Mouse (Mus musculus) forebrain, embryonic 15.5 days (tissue): ENCODE measurements at regions not wholly inside any gene's neighbourhood (a gene's known extent, or its start where the extent isn't known, plus 50 kb on each side); places are given as distances from the start of the nearest gene placed in this dataset.

Experiments
- ATAC-seq: fragments of 200-750 bp; cut with Nextera tagmentation; replicated peaks from 2 replicates; pipeline ENCODE4 v1.8.0; 2017; ENCODE audit warnings: mild to moderate bottlenecking, moderate TSS enrichment, moderate library complexity
- H3K27ac ChIP-seq: fragments of 300-500 bp; sonication (generic); replicated peaks from 2 replicates; pipeline ENCODE4 v1.5.1; 2015; ENCODE audit warnings: mild to moderate bottlenecking, inconsistent platforms
- H3K27me3 ChIP-seq: fragments of 300-500 bp; sonication (generic); 2 replicates; pipeline ENCODE4 v1.6.1; 2015; ENCODE audit warnings: inconsistent platforms
- H3K36me3 ChIP-seq: fragments of 300-500 bp; sonication (generic); 2 replicates; pipeline ENCODE4 v1.6.1; 2015; ENCODE audit warnings: mild to moderate bottlenecking, inconsistent platforms
- H3K4me1 ChIP-seq: fragments of 300-500 bp; sonication (generic); 2 replicates; pipeline ENCODE4 v1.6.1; 2015; ENCODE audit warnings: inconsistent platforms
- H3K4me2 ChIP-seq: fragments of 300-500 bp; sonication (generic); replicated peaks from 2 replicates; pipeline ENCODE4 v1.6.1; 2015; ENCODE audit warnings: mild to moderate bottlenecking, inconsistent platforms
- H3K4me3 ChIP-seq: fragments of 300-500 bp; sonication (generic); 2 replicates; pipeline ENCODE4 v1.5.1; 2015; ENCODE audit warnings: mild to moderate bottlenecking, inconsistent platforms
- H3K9ac ChIP-seq: fragments of 300-500 bp; sonication (generic); replicated peaks from 2 replicates; pipeline ENCODE4 v1.6.1; 2015; ENCODE audit warnings: mild to moderate bottlenecking, inconsistent platforms
- H3K9me3 ChIP-seq: fragments of 300-500 bp; sonication (generic); 2 replicates; pipeline ENCODE4 v1.6.1; 2016; ENCODE audit warnings: inconsistent platforms
- WGBS: fragments of 180-500 bp; shearing (Covaris S2); methylation state at CpG from one replicate; pipeline ENCODE4 v1.1.7; 2015; ENCODE audit warnings: mixed read lengths; 5-methylcytosine and 5-hydroxymethylcytosine counted together

GRCm38 (mm10) chr16:29730010-29730409 lies 150.9 kb downstream of the Opa1 start:
- ATAC-seq: no peak
- Histone ChIP-seq H3K27ac (no peak overlapping the region), H3K9me3 (no peaks in the 10 kb centered on the region), H3K9ac (no peak overlapping the region), H3K4me1 (peaks cover 32% of the 10 kb centered on the region), H3K27me3 (peaks cover 43% of the 10 kb centered on the region), H3K36me3 (no peaks in the 10 kb centered on the region), H3K4me2 (no peak overlapping the region), H3K4me3 (no peak overlapping the region)
- 36% methylated on average over 5 of the region's 5 CpGs for WGBS

GRCm38 (mm10) chr16:29732889-29733288 lies 153.8 kb downstream of the Opa1 start:
- H3K9me3 ChIP-seq: no peaks in the 10 kb centered on the region
- WGBS: 73% methylated on average over 1 of the region's 1 CpGs
- H3K27me3 ChIP-seq: peaks cover 18% of the 10 kb centered on the region
- H3K4me2 ChIP-seq: no peak overlapping the region
- H3K9ac ChIP-seq: no peak overlapping the region
- H3K27ac ChIP-seq: no peak overlapping the region
- H3K4me1 ChIP-seq: peaks cover 28% of the 10 kb centered on the region
- no peak overlapping the region for H3K4me3 ChIP-seq
- no peak for ATAC-seq
- H3K36me3 ChIP-seq: no peaks in the 10 kb centered on the region

- Histone ChIP-seq H3K27me3 (peaks cover 10% of the 10 kb centered on the region), H3K9ac (no peak overlapping the region), H3K4me1 (peaks cover 26% of the 10 kb centered on the region), H3K9me3 (no peaks in the 10 kb centered on the region), H3K27ac (no peak overlapping the region), H3K4me3 (no peak overlapping the region), H3K36me3 (no peaks in the 10 kb centered on the region), H3K4me2 (no peak overlapping the region)
- no peak for ATAC-seq
- WGBS: 84% methylated on average over 10 of the region's 10 CpGs
These were observed 154.7 kb downstream of the Opa1 start for GRCm38 (mm10) chr16:29733847-29734246.

- H3K4me2 ChIP-seq: peak overlapping the region; percentile 31
- peak; percentile 74 for ATAC-seq
- no peaks in the 10 kb centered on the region for H3K36me3 ChIP-seq
- no peak overlapping the region for H3K4me3 ChIP-seq
- H3K4me1 ChIP-seq: peaks cover 21% of the 10 kb centered on the region
- H3K27me3 ChIP-seq: peaks cover 10% of the 10 kb centered on the region
- no peak overlapping the region for H3K9ac ChIP-seq
- H3K9me3 ChIP-seq: no peaks in the 10 kb centered on the region
- 0 out of 2 replicates have a peak overlapping the region, but pooled peaks have one; percentile 54 for H3K27ac ChIP-seq
- WGBS: 5% methylated on average over 1 of the region's 1 CpGs
These were observed 155.2 kb downstream of the Opa1 start for GRCm38 (mm10) chr16:29734324-29734723.

GRCm38 (mm10) chr16:29734738-29735250 lies 155.7 kb downstream of the Opa1 start:
- peak; percentile 75 for ATAC-seq
- Histone ChIP-seq H3K9me3 (no peaks in the 10 kb centered on the region), H3K27ac (peak overlapping the region; percentile 54; the same call in 1 of the 2 replicates), H3K4me2 (peak overlapping the region; percentile 31), H3K27me3 (peaks cover 10% of the 10 kb centered on the region), H3K4me3 (no peak overlapping the region), H3K4me1 (peaks cover 20% of the 10 kb centered on the region), H3K36me3 (no peaks in the 10 kb centered on the region), H3K9ac (no peak overlapping the region)
- 5% methylated on average over 12 of the region's 12 CpGs for WGBS

GRCm38 (mm10) chr16:29735371-29736008 lies 156.4 kb downstream of the Opa1 start:
- H3K27ac ChIP-seq: 0 out of 2 replicates have a peak overlapping the region, but pooled peaks have one; percentile 54
- H3K27me3 ChIP-seq: peaks cover 9% of the 10 kb centered on the region
- H3K4me1 ChIP-seq: peaks cover 20% of the 10 kb centered on the region
- 26% methylated on average over 12 of the region's 12 CpGs for WGBS
- no peak overlapping the region for H3K9ac ChIP-seq
- ATAC-seq: no peak
- no peaks in the 10 kb centered on the region for H3K36me3 ChIP-seq
- H3K9me3 ChIP-seq: no peaks in the 10 kb centered on the region
- no peak overlapping the region for H3K4me3 ChIP-seq
- H3K4me2 ChIP-seq: no peak overlapping the region

GRCm38 (mm10) chr16:29736211-29736610 lies 157.1 kb downstream of the Opa1 start:
- no peak for ATAC-seq
- no peak overlapping the region for H3K9ac ChIP-seq
- no peak overlapping the region for H3K27ac ChIP-seq
- no peaks in the 10 kb centered on the region for H3K36me3 ChIP-seq
- no peak overlapping the region for H3K4me3 ChIP-seq
- peaks cover 5% of the 10 kb centered on the region; the same call in 1 of the 2 replicates for H3K27me3 ChIP-seq
- H3K9me3 ChIP-seq: no peaks in the 10 kb centered on the region
- peaks cover 20% of the 10 kb centered on the region for H3K4me1 ChIP-seq
- WGBS: 81% methylated on average over 9 of the region's 9 CpGs
- H3K4me2 ChIP-seq: no peak overlapping the region

GRCm38 (mm10) chr16:29738075-29738474 lies 158.9 kb downstream of the Opa1 start:
- Histone ChIP-seq H3K4me2 (no peak overlapping the region), H3K4me3 (no peak overlapping the region), H3K9me3 (no peaks in the 10 kb centered on the region), H3K27ac (no peak overlapping the region), H3K9ac (no peak overlapping the region), H3K4me1 (peaks cover 20% of the 10 kb centered on the region), H3K36me3 (no peaks in the 10 kb centered on the region), H3K27me3 (peaks cover 5% of the 10 kb centered on the region; the same call in 1 of the 2 replicates)
- ATAC-seq: no peak
- WGBS: 96% methylated on average over 9 of the region's 9 CpGs

GRCm38 (mm10) chr16:29742497-29743230 lies 163.5 kb downstream of the Opa1 start:
- Histone ChIP-seq H3K4me2 (no peak overlapping the region), H3K36me3 (no peaks in the 10 kb centered on the region), H3K4me1 (no peaks in the 10 kb centered on the region), H3K27ac (no peak overlapping the region), H3K9ac (no peak overlapping the region), H3K4me3 (no peak overlapping the region), H3K27me3 (no peaks in the 10 kb centered on the region), H3K9me3 (no peaks in the 10 kb centered on the region)
- ATAC-seq: no peak
- WGBS: 77% methylated on average over 14 of the region's 14 CpGs

- ATAC-seq: no peak
- Histone ChIP-seq H3K27me3 (no peaks in the 10 kb centered on the region), H3K4me1 (no peaks in the 10 kb centered on the region), H3K4me2 (no peak overlapping the region), H3K4me3 (no peak overlapping the region), H3K9me3 (no peaks in the 10 kb centered on the region), H3K9ac (no peak overlapping the region), H3K27ac (no peak overlapping the region), H3K36me3 (no peaks in the 10 kb centered on the region)
- WGBS: 84% methylated on average over 5 of the region's 5 CpGs
These were observed 166.4 kb downstream of the Opa1 start for GRCm38 (mm10) chr16:29745486-29745885.

- H3K27me3 ChIP-seq: no peaks in the 10 kb centered on the region
- WGBS: 91% methylated on average over 4 of the region's 4 CpGs
- no peak overlapping the region for H3K4me3 ChIP-seq
- no peak overlapping the region for H3K9ac ChIP-seq
- H3K4me1 ChIP-seq: no peaks in the 10 kb centered on the region
- no peak overlapping the region for H3K27ac ChIP-seq
- no peak overlapping the region for H3K4me2 ChIP-seq
- ATAC-seq: no peak
- no peaks in the 10 kb centered on the region for H3K36me3 ChIP-seq
- H3K9me3 ChIP-seq: no peaks in the 10 kb centered on the region
These were observed 167.1 kb downstream of the Opa1 start for GRCm38 (mm10) chr16:29746245-29746644.

- no peak for ATAC-seq
- no peak overlapping the region for H3K9ac ChIP-seq
- no peaks in the 10 kb centered on the region for H3K4me1 ChIP-seq
- no peak overlapping the region for H3K4me2 ChIP-seq
- no peaks in the 10 kb centered on the region for H3K27me3 ChIP-seq
- no peak overlapping the region for H3K27ac ChIP-seq
- no peak overlapping the region for H3K4me3 ChIP-seq
- no peaks in the 10 kb centered on the region for H3K36me3 ChIP-seq
- no peaks in the 10 kb centered on the region for H3K9me3 ChIP-seq
- 78% methylated on average over 5 of the region's 5 CpGs for WGBS
These were observed 170.0 kb downstream of the Opa1 start for GRCm38 (mm10) chr16:29749167-29749566.
